Mouse (Mus musculus) retina, adult 2 months (tissue): Measurements from ENCODE around the gene Naa40.

Source experiments
- DNase-seq: peaks from one replicate; pipeline ENCODE4 v3.0.0-alpha.2; 2012; ENCODE audit warnings: low read depth, low spot score

Gene Naa40

DNA sequence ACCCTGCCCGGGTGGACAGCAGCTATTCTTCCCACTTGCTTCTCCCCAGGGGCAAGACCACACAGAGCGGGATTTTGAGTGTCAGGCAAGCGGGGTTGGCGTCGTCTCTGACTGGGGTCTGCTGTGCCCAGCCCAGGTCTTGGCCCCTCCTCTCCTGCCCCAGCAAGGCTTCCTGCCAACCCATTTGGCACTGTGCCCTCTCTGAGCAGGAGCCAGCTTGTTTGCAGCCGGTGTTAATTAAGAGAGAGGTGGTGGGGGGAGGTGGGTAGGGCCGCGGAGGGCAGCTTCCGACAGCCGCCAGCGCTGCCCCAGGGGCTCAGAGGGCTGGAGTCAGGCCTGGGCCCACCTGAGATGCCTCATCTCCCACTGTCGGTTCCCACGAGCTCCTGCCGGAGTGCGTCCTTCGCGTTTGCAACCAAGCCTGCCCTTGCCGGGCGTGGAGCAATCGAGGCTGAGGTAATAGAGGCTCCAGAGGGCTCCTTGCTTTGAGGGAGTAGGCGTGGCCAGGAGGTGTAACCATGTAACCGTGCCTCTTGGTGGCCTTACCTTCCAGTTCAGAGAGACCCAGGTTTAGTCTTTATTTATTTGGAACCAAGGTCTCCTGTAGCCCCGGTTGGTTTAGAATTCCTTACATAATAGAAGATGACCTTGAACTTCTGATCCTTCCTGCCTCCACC lies 58.6 kb downstream of the Naa40 start:
- no peak for DNase-seq

DNA sequence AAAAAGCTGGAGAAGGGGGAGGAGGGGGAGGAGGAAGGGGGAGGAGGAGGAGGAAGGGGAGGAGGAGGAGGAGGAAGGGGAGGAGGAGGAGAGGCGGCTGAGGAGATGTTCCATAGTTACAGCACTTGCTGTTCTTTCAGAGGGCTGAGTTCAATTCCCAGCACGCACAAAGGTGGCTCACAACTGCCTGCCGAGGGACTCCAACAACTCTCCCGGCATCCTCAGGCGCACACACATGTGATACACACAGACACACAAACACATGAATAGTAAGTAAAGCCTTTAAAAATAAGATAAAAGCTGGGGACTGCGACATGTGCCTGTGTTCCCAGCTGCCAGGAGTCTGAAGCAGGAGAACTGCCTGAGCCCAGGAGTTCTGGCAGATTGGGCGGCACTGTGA lies 59.5 kb downstream of the Naa40 start:
- no peak for DNase-seq

GRCm38 (mm10) chr19:7180756-7181405 lies 60.1 kb downstream of the Naa40 start:
- DNase-seq, result no peak

DNA sequence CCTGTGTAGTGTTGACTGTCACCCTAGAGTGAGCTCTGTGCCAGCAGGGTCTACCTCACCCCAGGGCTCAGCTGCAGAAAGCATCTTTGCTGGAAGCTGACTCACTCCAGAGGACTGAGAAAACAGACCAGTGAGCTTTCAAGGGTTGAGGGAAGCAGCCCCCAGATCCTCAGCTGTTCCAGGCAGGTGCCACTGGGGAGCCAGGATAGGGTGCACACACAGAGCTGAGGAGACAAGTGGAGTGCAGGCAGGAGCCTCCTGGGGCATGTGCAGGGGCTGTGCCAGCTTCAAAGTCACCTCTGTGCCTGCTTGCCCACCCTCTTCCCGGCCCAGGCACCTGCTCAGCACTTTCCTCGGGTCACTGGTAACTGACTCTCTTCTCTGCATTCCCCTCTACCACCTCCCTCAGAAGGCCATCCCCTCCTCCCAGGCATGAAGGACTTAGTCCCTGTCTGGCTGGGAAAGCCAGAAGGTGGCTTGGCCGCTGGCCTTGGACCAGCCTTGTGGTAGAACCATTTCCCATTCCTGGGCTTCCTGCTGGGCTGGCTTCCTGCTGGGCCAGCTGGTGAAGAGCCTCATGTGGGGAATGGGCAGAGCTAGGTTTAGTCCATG lies 62.0 kb downstream of the Naa40 start:
- DNase-seq, result no peak

DNA sequence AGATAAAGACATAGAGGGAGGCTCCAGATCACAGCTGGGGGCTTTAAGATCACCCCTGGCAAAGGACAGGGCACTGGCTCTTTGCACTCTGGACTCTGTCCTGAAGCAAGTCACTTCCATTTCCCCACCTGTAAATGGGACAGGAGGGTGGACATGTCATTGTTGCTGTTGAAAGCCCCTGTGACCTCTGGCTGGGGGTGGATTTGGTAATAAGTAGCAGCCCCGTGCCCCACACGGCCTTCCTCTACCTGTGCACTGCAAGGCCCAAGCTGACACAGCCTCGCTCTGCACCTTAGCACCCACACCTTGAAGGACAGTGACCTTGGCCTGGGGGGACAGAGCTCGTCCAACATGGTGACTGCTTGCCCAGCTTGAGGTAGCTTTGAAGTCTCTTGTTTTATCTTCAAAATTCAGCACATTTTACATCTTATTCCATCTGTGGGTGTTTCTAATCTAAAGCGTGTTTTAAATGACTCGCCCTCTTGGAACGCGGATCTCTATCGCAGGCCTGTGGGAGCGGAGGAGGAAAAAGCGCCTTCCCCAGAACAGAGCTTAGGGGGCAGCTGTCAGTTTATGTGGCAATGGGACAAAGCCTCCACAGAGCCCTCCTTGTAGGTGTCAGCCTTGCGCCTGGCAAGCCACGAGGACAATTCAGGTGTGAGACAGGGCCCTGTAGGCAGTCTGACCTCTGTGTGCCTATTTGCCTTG lies 63.0 kb downstream of the Naa40 start:
- DNase-seq, result no peak

- DNase-seq, result no peak
These were observed 64.8 kb downstream of the Naa40 start for GRCm38 (mm10) chr19:7176041-7176696.
